Mouse (Mus musculus): ENCODE measurements around the gene Bpifb1.

DNA sequence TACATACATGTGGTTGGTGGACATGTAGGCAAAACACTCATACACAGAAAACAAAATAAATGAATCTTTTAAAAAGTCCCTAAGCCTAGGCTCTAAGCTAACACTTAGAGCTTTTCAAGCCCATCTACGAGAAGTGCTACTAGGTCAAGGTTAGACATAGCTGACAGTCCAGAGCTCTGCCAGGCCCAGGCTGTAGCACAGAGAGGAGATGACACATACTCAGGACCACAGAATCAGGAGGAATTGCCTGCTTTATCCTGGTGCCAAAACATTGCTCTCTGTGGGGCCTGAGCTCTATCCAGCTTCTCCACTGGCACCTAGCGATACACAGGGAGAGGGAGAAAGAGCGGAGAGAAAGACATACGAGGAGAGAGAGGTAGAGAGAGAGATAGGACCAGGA lies 2.5 kb downstream of the Bpifb1 start:
- TF ChIP-seq CTCF (IDR thresholded peaks at IDR 0.05; ENCODE audit: extremely low read depth, insufficient read depth, insufficient read length, insufficient replicate concordance) (no peak), POLR2A (IDR thresholded peaks at IDR 0.05; ENCODE audit: low read depth, low read length) (no peak)

Data from spleen, adult 2 months (tissue).